Mouse (Mus musculus) heart, postnatal 36 days (tissue): ENCODE data around the gene B4galnt3. TPM values are rescaled to one million over a fixed set of nuclear protein-coding genes. Genes with fewer than 3 reads are reported as not detected.
"Not testable (repeated sequence)": the region's sequence is repeated elsewhere in the genome, so short reads cannot be mapped to it uniquely, and the experiment has no call there.

ENCODE experiments used
- DNase-seq, 2 experiments: peaks; one replicate each; pipeline ENCODE4 v3.0.0; 2021 to 2022
- intact Hi-C: fragments of 180-260 bp; cut with DNase I; formaldehyde crosslinking; loops from one replicate; pipeline ENCODE4 v1.15.1; 2025
- total RNA-seq, 2 experiments: library from RNA; stranded (reverse); gene quantifications; 2 replicates each; pipeline ENCODE4 v1.2.3; 2021

B4galnt3 gene
- total RNA-seq, result under 1 TPM; 0.27 to 0.39 TPM

- intact Hi-C loops, result no loop called here
- no peak for DNase-seq
Observed at GRCm38 (mm10) chr6:120294056-120294784, at the start of gene B4galnt3, which contains the start of gene D330020A13Rik. B4galnt3 (minus strand) TSS chr6:120294559. D330020A13Rik (plus strand) TSS chr6:120294364.

GRCm38 (mm10) chr6:120343992-120344391 lies 49.6 kb upstream of the B4galnt3 start:
- no peak for DNase-seq
- intact Hi-C loops, result no loop called here

- no peak for DNase-seq
- intact Hi-C loops, result no loop called here
Observed at GRCm38 (mm10) chr6:120332351-120332750, 38.0 kb upstream of the B4galnt3 start.

GRCm38 (mm10) chr6:120324295-120324927 lies 30.1 kb upstream of the B4galnt3 start:
- intact Hi-C loops, result loop anchor here (1.0 to 10.0 kb wide), 3 partner anchors 102 to 830 kb away; no protein-coding TSS in a partner anchor
- DNase-seq, result peak; percentile 63 to 75

GRCm38 (mm10) chr6:120320369-120320768 lies 26.0 kb upstream of the B4galnt3 start:
- DNase-seq, result no peak
- intact Hi-C loops, result loop anchor here (10.0 kb wide), 2 partner anchors 526 to 826 kb away; no protein-coding TSS in a partner anchor

- DNase-seq, result no peak
- intact Hi-C loops, result no loop called here
Observed at GRCm38 (mm10) chr6:120319129-120319528, 24.8 kb upstream of the B4galnt3 start.

GRCm38 (mm10) chr6:120318303-120318940 lies 24.1 kb upstream of the B4galnt3 start:
- DNase-seq, result no peak
- intact Hi-C loops, result no loop called here

GRCm38 (mm10) chr6:120312443-120312842 lies 18.1 kb upstream of the B4galnt3 start:
- intact Hi-C loops, result no loop called here
- no peak for DNase-seq

GRCm38 (mm10) chr6:120309787-120310186 lies 15.4 kb upstream of the B4galnt3 start:
- intact Hi-C loops, result no loop called here
- DNase-seq, result no peak

- no peak for DNase-seq
- intact Hi-C loops, result no loop called here
Observed at GRCm38 (mm10) chr6:120309338-120309737, 15.0 kb upstream of the B4galnt3 start.

- intact Hi-C loops, result no loop called here
- no peak for DNase-seq
Observed at GRCm38 (mm10) chr6:120306859-120307594, 12.7 kb upstream of the B4galnt3 start.

- DNase-seq, result peak in 1 of 2 experiments; percentile 10
- intact Hi-C loops, result no loop called here
Observed at GRCm38 (mm10) chr6:120302755-120303316, 8.5 kb upstream of the B4galnt3 start.

GRCm38 (mm10) chr6:120301137-120301536 lies 6.8 kb upstream of the B4galnt3 start:
- intact Hi-C loops, result loop anchor here (1.0 kb wide), 1 partner anchor 79 kb away; no protein-coding TSS in a partner anchor
- DNase-seq, result peak; percentile 13 to 16

- intact Hi-C loops, DNase-seq: not testable (repeated sequence)
Observed at GRCm38 (mm10) chr6:120296589-120296988, 2.2 kb upstream of the B4galnt3 start.

- DNase-seq, result no peak
- intact Hi-C loops, result no loop called here
Observed at GRCm38 (mm10) chr6:120294785-120295133, 400 bp upstream of the B4galnt3 start.

GRCm38 (mm10) chr6:120291396-120292009 lies 2.9 kb downstream of the B4galnt3 start:
- no peak for DNase-seq
- intact Hi-C loops, result no loop called here

- intact Hi-C loops, result no loop called here
- DNase-seq, result no peak
Observed at GRCm38 (mm10) chr6:120289430-120289829, 4.9 kb downstream of the B4galnt3 start.

- DNase-seq, result no peak
- intact Hi-C loops, result no loop called here
Observed at GRCm38 (mm10) chr6:120288541-120288940, 5.8 kb downstream of the B4galnt3 start.

GRCm38 (mm10) chr6:120287279-120287678 lies 7.1 kb downstream of the B4galnt3 start:
- DNase-seq, result no peak
- intact Hi-C loops, result no loop called here

- intact Hi-C loops, result no loop called here
- DNase-seq, result no peak
Observed at GRCm38 (mm10) chr6:120276874-120277449, 17.4 kb downstream of the B4galnt3 start.
